ENCODE assay signal across 32 mouse cellular contexts in the genomic region with DNA sequence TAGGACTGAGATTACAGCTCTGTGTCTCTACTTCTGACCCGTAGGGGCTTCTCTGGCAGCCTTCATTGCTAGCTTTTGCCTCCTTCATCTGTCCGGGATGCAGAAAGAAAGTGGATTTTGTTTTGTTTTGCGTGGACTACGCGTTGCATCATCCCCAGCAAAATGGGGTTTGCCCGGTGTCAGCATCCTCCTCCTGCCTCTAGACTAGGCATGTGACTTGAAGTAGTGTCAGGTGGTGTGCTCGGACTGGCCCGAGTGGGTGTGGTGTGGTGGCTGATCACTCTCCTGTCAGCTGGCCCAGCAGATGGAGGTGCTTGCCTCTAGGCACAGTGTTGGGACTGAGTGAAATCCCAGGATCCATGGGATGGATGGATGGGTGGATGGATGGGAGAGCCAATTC. TPM values are rescaled to one million over a fixed set of nuclear protein-coding genes. Genes with fewer than 3 reads are reported as not detected.
DNase-seq lines count a peak whose midpoint lies in the region; ATAC-seq and TF ChIP-seq lines count a peak whose summit lies in the region.
"Had no signal": no experiment of that assay in that cellular context is flagged by ENCODE, and none has a peak within 500 bp of the region (broad histone marks: within the 10 kb centered on the region; RNA-seq: fewer than 3 reads in every experiment).

No protein-coding gene starts in this region.

- 72% methylated on average over 8 of the region's 8 CpGs for WGBS in liver, embryonic 13.5 days (ENCODE audit: insufficient replicate concordance)
- 75% methylated on average over 8 of the region's 8 CpGs for WGBS in liver, postnatal 0 days (ENCODE audit: insufficient replicate concordance)
- WGBS in thymus, adult 2 months = 94% methylated on average over 8 of the region's 8 CpGs

- peaks cover 89% of the 10 kb centered on the region for H3K4me1 ChIP-seq in liver, embryonic 13.5 days (replicated peaks)
- peaks cover 64% of the 10 kb centered on the region for H3K4me1 ChIP-seq in liver, postnatal 0 days (ENCODE audit: insufficient read depth)
- H3K4me1 ChIP-seq in ES-Bruce4 (ENCODE audit: control insufficient read depth, insufficient read depth, low read length) = peaks cover 7% of the 10 kb centered on the region
- H3K4me1 ChIP-seq in thymus, adult 2 months (replicated peaks; ENCODE audit: control insufficient read depth, insufficient read depth, low read length) = peaks cover 41% of the 10 kb centered on the region

- no peak overlapping the region for H3K4me2 ChIP-seq in liver, embryonic 13.5 days
- H3K4me2 ChIP-seq in liver, postnatal 0 days (ENCODE audit: low read depth, low read length) = no peak overlapping the region
- H3K4me2 ChIP-seq: embryonic facial prominence, embryonic 15.5 days; forebrain, embryonic 12.5 days; heart, embryonic 15.5 days; hindbrain, embryonic 12.5 days; liver, embryonic 12.5 days; midbrain, embryonic 11.5 days; neural tube, embryonic 15.5 days; stomach, embryonic 15.5 days had no signal

- no peak for TF ChIP-seq EP300 in liver, postnatal 0 days (IDR thresholded peaks at IDR 0.05; ENCODE audit: low read depth)
- peak; percentile 99 for TF ChIP-seq EP300 in ES-Bruce4 (IDR thresholded peaks at IDR 0.05; ENCODE audit: insufficient read depth, low read depth, low read length)

- no peak for DNase-seq in liver, embryonic 13.5 days
- no peak for DNase-seq in liver, postnatal 0 days
- peak; percentile 74 for DNase-seq in induced T-regulatory cell, adult 2 months (ENCODE audit: low read depth)
- DNase-seq in adrenal gland, postnatal 36 days = no peak
- no peak for DNase-seq in cerebellum, postnatal 10 days
- no peak for DNase-seq in thymus, adult 2 months
- DNase-seq: adrenal gland, postnatal 10 days; cerebellum, adult 11-12 months; cerebellum, postnatal 14 days; gastrocnemius, postnatal 14 days; heart, adult 11 months; kidney, adult 9 months; kidney, postnatal 10 days; layer of hippocampus, postnatal 36 days; left cerebral cortex, postnatal 4 days; lung, adult 2 months; lung, postnatal 14 days; retina, postnatal 1 day; right cerebral cortex, postnatal 25 days; thymus, postnatal 25 days had no signal

- no peak overlapping the region for H3K4me3 ChIP-seq in liver, embryonic 13.5 days (replicated peaks)
- no peak overlapping the region for H3K4me3 ChIP-seq in liver, postnatal 0 days (ENCODE audit: low read depth, low read length)
- peak overlapping the region; percentile 24; the same call in 1 of the 2 replicates for H3K4me3 ChIP-seq in ES-Bruce4 (ENCODE audit: low read depth, low read length)
- no peak overlapping the region for H3K4me3 ChIP-seq in thymus, adult 2 months (ENCODE audit: control insufficient read depth, insufficient read depth, low read length)
- H3K4me3 ChIP-seq: embryonic facial prominence, embryonic 15.5 days; forebrain, embryonic 12.5 days; heart, embryonic 10.5 days; heart, embryonic 15.5 days; hindbrain, embryonic 12.5 days; liver, embryonic 12.5 days; neural tube, embryonic 15.5 days; stomach, embryonic 15.5 days had no signal

- TF ChIP-seq CTCF in liver, postnatal 0 days (IDR thresholded peaks at IDR 0.05; ENCODE audit: low read depth) = no peak
- no peak for TF ChIP-seq CTCF in ES-Bruce4 (IDR thresholded peaks at IDR 0.05; ENCODE audit: low read depth, low read length)
- no peak for TF ChIP-seq CTCF in thymus, adult 2 months (IDR thresholded peaks at IDR 0.05; ENCODE audit: borderline replicate concordance, control insufficient read depth, extremely low read depth, insufficient read depth, low read length, poor library complexity)

- no peak for TF ChIP-seq POLR2A in ES-Bruce4 (IDR thresholded peaks at IDR 0.05; ENCODE audit: insufficient read depth, low read length)
- TF ChIP-seq POLR2A in thymus, adult 2 months (IDR thresholded peaks at IDR 0.05; ENCODE audit: control insufficient read depth, extremely low read depth, insufficient read depth, low read length, poor library complexity) = no peak

- 0 out of 2 replicates have a peak overlapping the region, but pooled peaks have one; percentile 7 for H3K27ac ChIP-seq in liver, embryonic 13.5 days
- no peak overlapping the region for H3K27ac ChIP-seq in liver, postnatal 0 days (ENCODE audit: low read depth)
- peak overlapping the region; percentile 94 for H3K27ac ChIP-seq in ES-Bruce4 (ENCODE audit: insufficient read depth, low read length)
- H3K27ac ChIP-seq in thymus, adult 2 months (ENCODE audit: control insufficient read depth, insufficient read depth, low read length) = no peak overlapping the region
- H3K27ac ChIP-seq: embryonic facial prominence, embryonic 15.5 days; forebrain, embryonic 12.5 days; heart, embryonic 10.5 days; heart, embryonic 15.5 days; hindbrain, embryonic 12.5 days; neural tube, embryonic 15.5 days; stomach, embryonic 15.5 days had no signal

- H3K36me3 ChIP-seq in liver, embryonic 13.5 days = peaks cover 12% of the 10 kb centered on the region; the same call in 1 of the 2 replicates
- H3K36me3 ChIP-seq in liver, postnatal 0 days (replicated peaks; ENCODE audit: insufficient read depth, low read length) = no peaks in the 10 kb centered on the region
- H3K36me3 ChIP-seq in ES-Bruce4 (ENCODE audit: control insufficient read depth, insufficient read depth, low read length, poor library complexity, severe bottlenecking) = no peaks in the 10 kb centered on the region
- no peaks in the 10 kb centered on the region for H3K36me3 ChIP-seq in thymus, adult 2 months (ENCODE audit: control insufficient read depth, insufficient read depth, low read length)
- H3K36me3 ChIP-seq: heart, embryonic 15.5 days; neural tube, embryonic 15.5 days had no signal

- ATAC-seq in liver, embryonic 13.5 days (ENCODE audit: low read depth) = no peak
- ATAC-seq in liver, postnatal 0 days = no peak
- ATAC-seq: intestine, postnatal 0 days; liver, embryonic 12.5 days; midbrain, embryonic 16.5 days had no signal

- no peaks in the 10 kb centered on the region for H3K27me3 ChIP-seq in liver, embryonic 13.5 days
- H3K27me3 ChIP-seq in liver, postnatal 0 days (ENCODE audit: insufficient read depth, low read length) = no peaks in the 10 kb centered on the region
- no peaks in the 10 kb centered on the region for H3K27me3 ChIP-seq in ES-Bruce4 (ENCODE audit: control insufficient read depth, insufficient read depth, low read length, poor library complexity, severe bottlenecking)
- H3K27me3 ChIP-seq in thymus, adult 2 months (ENCODE audit: control insufficient read depth, insufficient read depth, low read length) = no peaks in the 10 kb centered on the region
- H3K27me3 ChIP-seq: embryonic facial prominence, embryonic 15.5 days; forebrain, embryonic 12.5 days; heart, embryonic 15.5 days; hindbrain, embryonic 12.5 days; liver, embryonic 12.5 days; neural tube, embryonic 15.5 days; stomach, embryonic 15.5 days had no signal

- no peak overlapping the region for H3K9ac ChIP-seq in liver, embryonic 13.5 days
- no peak overlapping the region for H3K9ac ChIP-seq in liver, postnatal 0 days (replicated peaks)
- H3K9ac ChIP-seq in ES-Bruce4 (ENCODE audit: low read depth, poor library complexity, severe bottlenecking) = peak overlapping the region; percentile 41
- H3K9ac ChIP-seq: embryonic facial prominence, embryonic 15.5 days; forebrain, embryonic 12.5 days; heart, embryonic 15.5 days; hindbrain, embryonic 12.5 days; liver, embryonic 12.5 days; neural tube, embryonic 15.5 days; stomach, embryonic 15.5 days had no signal

- H3K9me3 ChIP-seq in liver, embryonic 13.5 days (replicated peaks) = no peaks in the 10 kb centered on the region
- H3K9me3 ChIP-seq in liver, postnatal 0 days (ENCODE audit: low read length) = no peaks in the 10 kb centered on the region
- H3K9me3 ChIP-seq in ES-Bruce4 (replicated peaks; ENCODE audit: control insufficient read depth, insufficient read depth, low read length, poor library complexity, severe bottlenecking) = no peaks in the 10 kb centered on the region
- H3K9me3 ChIP-seq: embryonic facial prominence, embryonic 15.5 days; forebrain, embryonic 12.5 days; heart, embryonic 10.5 days; heart, embryonic 15.5 days; hindbrain, embryonic 12.5 days; liver, embryonic 12.5 days; neural tube, embryonic 15.5 days; stomach, embryonic 15.5 days had no signal

RNA-seq across cellular contexts. Expression of a gene that starts 11.2 kb away (rescaled TPM):
- 6.8 and 7.7 TPM in 2 replicates for polyA plus RNA-seq in liver, embryonic 13.5 days (2015; fragmentation: Nextera tagmentation; extraction: Ambion mirVana)
- polyA plus RNA-seq in liver, postnatal 0 days (2015; fragmentation: Nextera tagmentation; extraction: Ambion mirVana) = 7.5 and 8.4 TPM in 2 replicates
- polyA plus RNA-seq in ES-Bruce4 (2011; ENCODE audit: insufficient read depth, insufficient read length, low read depth, missing spikeins) = 106 and 112 TPM in 2 replicates
- 100 to 1,000 TPM in 1 of 2 experiments, 10 to 100 TPM in 1; 99.3 to 119 TPM for total RNA-seq in adrenal gland, postnatal 36 days (2021)
- 104 and 134 TPM in 2 replicates for polyA plus RNA-seq in thymus, adult 2 months (2012; rRNA removed)

Comparison
In these comparisons a context has a peak if more than half of its experiments do, and no peak if none do; other contexts are left out.
1. H3K27ac ChIP-seq: peak in liver, embryonic 13.5 days (single experiment) and ES-Bruce4 (single experiment); none in liver, postnatal 0 days (single experiment) and thymus, adult 2 months (single experiment).
2. RNA of a gene that starts 11.2 kb away (polyA plus RNA-seq): 106 to 112 TPM in ES-Bruce4 and 104 to 134 TPM in thymus, adult 2 months; 6.8 to 7.7 TPM in liver, embryonic 13.5 days and 7.5 to 8.4 TPM in liver, postnatal 0 days; every median in the first group is over 10 times any median in the second.